Mouse (Mus musculus) myocyte (in vitro differentiated cells): ENCODE results near the gene 1700006A11Rik.
"Not testable (repeated sequence)": the region's sequence is repeated elsewhere in the genome, so short reads cannot be mapped to it uniquely, and the experiment has no call there.

Source experiments
- CEBPB ChIP-seq: IDR thresholded peaks from 2 replicates; pipeline ENCODE4 v1.6.1; 2011; ENCODE audit warnings: mild to moderate bottlenecking, moderate library complexity; ENCODE audit not compliant: poor library complexity, insufficient read depth, severe bottlenecking
- E2F4 ChIP-seq: IDR thresholded peaks from one replicate; pipeline ENCODE4 v1.6.1; 2011; ENCODE audit warnings: mild to moderate bottlenecking, control low read depth, moderate library complexity; ENCODE audit not compliant: insufficient read depth
- MAX ChIP-seq: IDR thresholded peaks from one replicate; pipeline ENCODE4 v1.6.1; 2011; ENCODE audit warnings: low read depth, mild to moderate bottlenecking, control low read depth
- MYOD1 ChIP-seq, 3 experiments: IDR thresholded peaks; one replicate each; pipeline ENCODE4 v1.6.1; 2011; ENCODE audit warnings: control low read depth in 2 of 3, low read depth in 2 of 3, mild to moderate bottlenecking in 2 of 3, moderate library complexity in 1 of 3; ENCODE audit not compliant: insufficient read length in 2 of 3, control insufficient read depth in 1 of 3
- MYOG ChIP-seq, 3 experiments: IDR thresholded peaks; one replicate each; pipeline ENCODE4 v1.6.1; 2011; ENCODE audit warnings: control low read depth in 2 of 3, low read depth in 2 of 3, mild to moderate bottlenecking in 2 of 3; ENCODE audit not compliant: insufficient read length in 2 of 3, control insufficient read depth in 1 of 3, insufficient read depth in 1 of 3
- POLR2A ChIP-seq: IDR thresholded peaks from one replicate; pipeline ENCODE4 v1.6.1; 2011; ENCODE audit warnings: low read depth, mild to moderate bottlenecking, control low read depth, moderate library complexity; ENCODE audit not compliant: insufficient read length
- POLR2AphosphoS2 ChIP-seq: IDR thresholded peaks from one replicate; pipeline ENCODE4 v1.6.1; 2011; ENCODE audit warnings: low read depth, control low read depth; ENCODE audit not compliant: insufficient read length
- REST ChIP-seq: IDR thresholded peaks from one replicate; pipeline ENCODE4 v1.6.1; 2011; ENCODE audit warnings: mild to moderate bottlenecking, control low read depth, moderate library complexity; ENCODE audit not compliant: insufficient read depth, insufficient read length
- SRF ChIP-seq: IDR thresholded peaks from one replicate; pipeline ENCODE4 v1.6.1; 2011; ENCODE audit warnings: low read depth; ENCODE audit not compliant: control insufficient read depth, insufficient read length
- TCF12 ChIP-seq: IDR thresholded peaks from one replicate; pipeline ENCODE4 v1.6.1; 2011; ENCODE audit warnings: mild to moderate bottlenecking, control low read depth; ENCODE audit not compliant: poor library complexity, insufficient read depth, severe bottlenecking
- TCF3 ChIP-seq: IDR thresholded peaks from one replicate; pipeline ENCODE4 v1.6.1; 2011; ENCODE audit warnings: low read depth, control low read depth; ENCODE audit not compliant: insufficient read length
- USF1 ChIP-seq: IDR thresholded peaks from one replicate; pipeline ENCODE4 v1.6.1; 2011; ENCODE audit warnings: low read depth, mild to moderate bottlenecking, control low read depth, moderate library complexity

GRCm38 (mm10) chr3:124385377-124385776, 40.5 kb downstream of the 1700006A11Rik start:
- not testable (repeated sequence) for TF ChIP-seq MYOG (IDR thresholded peaks at IDR 0.05; ENCODE audit: control insufficient read depth in 1 of 3, insufficient read depth in 1 of 3, insufficient read length in 2 of 3, low read depth in 2 of 3); USF1; CEBPB; SRF; POLR2A; MAX; TCF12; E2F4; REST; POLR2AphosphoS2; MYOD1 (IDR thresholded peaks at IDR 0.05; ENCODE audit: control insufficient read depth in 1 of 3, insufficient read length in 2 of 3, low read depth in 2 of 3); TCF3
